Mouse (Mus musculus) hindbrain, embryonic 14.5 days (tissue): ENCODE data around the gene Morc1. TPM values are rescaled to one million over a fixed set of nuclear protein-coding genes. Genes with fewer than 3 reads are reported as not detected.

Source experiments
- ATAC-seq: fragments of 200-750 bp; cut with Nextera tagmentation; 2 replicates; pipeline ENCODE4 v1.8.0; 2017; ENCODE audit warnings: moderate number of reproducible peaks, mild to moderate bottlenecking, moderate TSS enrichment, moderate library complexity; ENCODE audit not compliant: low FRiP score
- DNase-seq: peaks from one replicate; pipeline ENCODE4 v3.0.0-alpha.2; 2015; ENCODE audit warnings: low spot score
- H3K27ac ChIP-seq: fragments of 300-500 bp; sonication (generic); 2 replicates; pipeline ENCODE4 v1.5.1; 2014; ENCODE audit warnings: mild to moderate bottlenecking, moderate library complexity
- H3K27me3 ChIP-seq: fragments of 300-500 bp; sonication (generic); 2 replicates; pipeline ENCODE4 v1.6.1; 2014; ENCODE audit warnings: mild to moderate bottlenecking, low read length, mixed read lengths; ENCODE audit not compliant: control insufficient read depth, insufficient read depth
- H3K36me3 ChIP-seq: fragments of 300-500 bp; sonication (generic); replicated peaks from 2 replicates; pipeline ENCODE4 v1.6.1; 2014; ENCODE audit not compliant: control insufficient read depth, insufficient read depth
- H3K4me1 ChIP-seq: fragments of 300-500 bp; sonication (generic); replicated peaks from 2 replicates; pipeline ENCODE4 v1.6.1; 2014; ENCODE audit warnings: antibody characterized with exemption, low read length, mixed read lengths; ENCODE audit not compliant: control insufficient read depth, insufficient read depth
- H3K4me2 ChIP-seq: fragments of 300-500 bp; sonication (generic); replicated peaks from 2 replicates; pipeline ENCODE4 v1.6.1; 2014; ENCODE audit warnings: mild to moderate bottlenecking, moderate library complexity
- H3K4me3 ChIP-seq: fragments of 300-500 bp; sonication (generic); replicated peaks from 2 replicates; pipeline ENCODE4 v1.5.1; 2014; ENCODE audit warnings: mild to moderate bottlenecking, low read length
- H3K9ac ChIP-seq: fragments of 300-500 bp; sonication (generic); 2 replicates; pipeline ENCODE4 v1.6.1; 2014
- H3K9me3 ChIP-seq: fragments of 300-500 bp; sonication (generic); 2 replicates; pipeline ENCODE4 v1.6.1; 2016; ENCODE audit warnings: low read length; ENCODE audit not compliant: control insufficient read depth
- WGBS: fragments of 180-500 bp; shearing (Covaris S2); extraction: QIAGEN DNeasy Blood & Tissue Kit; methylation state at CpG from one replicate; pipeline ENCODE4 v1.1.7; 2014; 5-methylcytosine and 5-hydroxymethylcytosine counted together
- polyA plus RNA-seq: library from polyadenylated mRNA; unstranded; fragments of >200 nt; fragmentation: Nextera tagmentation; extraction: Ambion mirVana; gene quantifications from 2 replicates; pipeline ENCODE4 v1.2.1, GENCODE M21; 2014

Gene Morc1
- polyA plus RNA-seq, 1 experiment from 2014 or later = 0.15 TPM

DNA sequence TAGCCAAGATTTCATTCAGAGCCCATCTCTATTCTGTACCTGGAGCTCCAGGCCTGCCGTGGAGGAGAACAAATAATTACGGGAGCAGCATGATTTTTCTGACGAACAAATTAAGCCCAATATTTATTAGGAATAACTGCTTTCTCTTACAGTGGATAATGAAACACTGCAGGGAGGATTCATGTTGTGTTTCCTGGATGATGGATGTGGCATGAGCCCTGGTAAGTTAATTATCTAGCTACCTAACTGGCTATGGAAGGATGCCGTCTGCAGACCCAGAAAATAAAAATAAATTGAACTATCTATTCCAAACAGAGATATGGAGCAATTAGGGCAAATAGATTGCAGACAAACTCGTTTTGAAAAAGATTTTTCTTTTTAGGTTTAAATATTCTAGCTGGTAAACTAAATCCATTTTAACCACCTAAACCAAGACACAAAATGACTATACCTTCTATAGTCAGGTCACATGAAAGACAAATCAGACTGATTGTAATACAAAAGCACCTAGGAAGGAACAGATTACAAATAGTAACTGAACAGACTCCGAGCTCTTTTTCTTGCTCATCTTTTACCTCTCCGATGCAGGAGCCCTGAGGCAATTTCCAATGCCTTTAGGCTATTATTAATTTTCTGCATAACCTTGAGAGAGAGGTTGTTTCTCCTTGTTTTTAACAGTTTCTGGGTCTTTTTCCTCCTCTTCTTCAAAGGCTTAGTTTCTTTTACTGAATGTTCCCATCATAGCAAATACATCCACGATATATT, 15.3 kb downstream of the Morc1 start:
- Histone ChIP-seq H3K4me2 (no peak overlapping the region), H3K9me3 (no peaks in the 10 kb centered on the region), H3K27ac (0 out of 2 replicates have a peak overlapping the region, but pooled peaks have one; percentile 26), H3K27me3 (no peaks in the 10 kb centered on the region), H3K4me1 (no peaks in the 10 kb centered on the region), H3K4me3 (no peak overlapping the region), H3K9ac (no peak overlapping the region), H3K36me3 (no peaks in the 10 kb centered on the region)
- peak; percentile 30 for DNase-seq
- WGBS = 60% methylated on average over 8 of the region's 8 CpGs
- peak; percentile 64; the same call in 1 of the 2 replicates for ATAC-seq

DNA sequence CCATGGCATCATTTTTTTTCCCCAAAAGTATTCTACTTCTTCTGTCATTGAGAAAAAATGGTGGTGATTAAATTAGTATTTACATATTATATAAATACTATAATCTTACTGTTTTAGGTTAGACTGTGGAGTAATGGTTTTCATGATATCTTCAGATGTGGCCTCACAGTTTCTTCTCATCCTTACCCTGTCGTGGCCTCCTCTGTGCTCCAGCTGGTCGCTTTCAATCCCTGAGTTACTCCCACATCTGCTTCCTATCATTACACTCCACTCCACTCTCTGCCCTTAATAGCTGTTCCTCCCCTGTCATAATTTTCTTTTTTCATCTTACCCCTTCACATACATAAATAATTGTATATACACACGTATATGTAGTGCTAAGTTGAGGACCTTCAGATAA, 22.2 kb downstream of the Morc1 start:
- Histone ChIP-seq H3K9me3 (peaks cover 13% of the 10 kb centered on the region), H3K4me2 (no peak overlapping the region), H3K4me1 (no peaks in the 10 kb centered on the region), H3K36me3 (no peaks in the 10 kb centered on the region), H3K4me3 (no peak overlapping the region), H3K27me3 (no peaks in the 10 kb centered on the region), H3K27ac (no peak overlapping the region), H3K9ac (no peak overlapping the region)
- ATAC-seq (no peak), DNase-seq (no peak)
- 83% methylated on average over 3 of the region's 3 CpGs for WGBS

DNA sequence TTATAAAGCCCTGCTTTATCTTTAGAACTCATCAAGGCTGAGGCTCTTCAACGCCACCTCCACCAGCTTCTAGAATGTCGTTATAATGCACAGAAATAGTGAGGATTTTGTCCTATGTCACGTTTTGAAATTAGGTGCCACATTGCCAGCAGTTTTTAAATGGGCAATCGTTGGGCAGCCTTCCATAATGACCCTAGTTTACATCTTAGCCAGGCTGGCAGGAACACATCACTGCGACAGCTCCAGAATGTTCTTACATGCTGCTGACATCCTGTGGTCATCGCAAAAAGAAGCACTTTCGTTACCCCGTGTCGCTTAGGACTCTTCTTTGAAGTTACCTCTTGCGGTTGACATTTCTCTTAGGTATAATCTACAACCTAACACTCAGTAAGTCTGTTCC, 42.4 kb downstream of the Morc1 start:
- 91% methylated on average over 10 of the region's 10 CpGs for WGBS
- no peak for DNase-seq
- no peaks in the 10 kb centered on the region for H3K27me3 ChIP-seq
- H3K4me3 ChIP-seq = no peak overlapping the region
- H3K27ac ChIP-seq = no peak overlapping the region
- H3K36me3 ChIP-seq = no peaks in the 10 kb centered on the region
- H3K9ac ChIP-seq = no peak overlapping the region
- no peak overlapping the region for H3K4me2 ChIP-seq
- no peaks in the 10 kb centered on the region for H3K4me1 ChIP-seq
- no peaks in the 10 kb centered on the region for H3K9me3 ChIP-seq
- ATAC-seq = no peak

DNA sequence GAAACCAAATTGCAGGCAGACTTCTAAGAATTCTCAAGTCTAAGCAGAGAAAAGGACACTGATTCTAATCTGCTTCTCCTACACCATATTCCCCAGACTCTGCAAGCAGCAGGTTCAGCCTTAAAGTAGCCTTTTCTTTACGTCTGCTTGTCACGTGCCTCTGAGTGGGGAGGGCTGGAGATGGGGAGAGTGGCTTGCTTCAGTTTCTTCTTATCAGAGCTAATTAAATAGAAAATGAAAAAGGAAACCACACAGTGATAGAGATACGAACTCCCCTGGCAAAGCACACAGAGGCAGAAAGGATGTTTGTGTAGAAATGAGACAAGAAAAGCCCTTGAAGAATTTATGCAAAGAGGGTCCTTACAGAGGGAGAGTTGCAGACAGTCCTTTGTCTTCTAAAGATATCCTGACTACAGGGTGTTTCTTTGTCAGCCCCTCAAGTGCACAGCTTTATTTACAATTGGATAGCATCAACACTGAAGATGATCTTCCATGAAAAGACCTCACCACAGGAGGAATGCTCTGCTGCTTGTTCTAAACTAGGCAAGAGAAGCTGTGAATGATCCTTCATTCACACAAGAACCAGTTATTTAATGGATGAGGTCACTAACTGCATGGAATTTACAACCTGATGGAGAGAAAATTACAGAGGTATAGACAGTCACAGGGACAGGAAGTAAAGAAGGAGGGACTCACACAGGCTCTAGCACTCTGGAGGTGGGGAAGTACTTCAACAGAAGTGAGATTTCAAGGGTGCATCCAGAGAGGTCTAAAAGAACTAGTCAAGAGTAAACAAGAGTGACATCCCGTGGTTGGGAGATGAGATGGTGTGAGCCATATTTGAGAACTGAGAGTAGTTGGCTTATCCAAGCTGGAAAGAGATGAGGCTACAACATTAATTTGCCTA, 44.1 kb downstream of the Morc1 start:
- H3K4me2 ChIP-seq = no peak overlapping the region
- WGBS = 31% methylated on average over 4 of the region's 4 CpGs
- H3K4me3 ChIP-seq = no peak overlapping the region
- H3K9me3 ChIP-seq = no peaks in the 10 kb centered on the region
- peak overlapping the region; percentile 12; the same call in 1 of the 2 replicates for H3K27ac ChIP-seq
- ATAC-seq (peak; percentile 31; the same call in 1 of the 2 replicates), DNase-seq (no peak)
- no peaks in the 10 kb centered on the region for H3K4me1 ChIP-seq
- H3K9ac ChIP-seq = no peak overlapping the region
- H3K36me3 ChIP-seq = no peaks in the 10 kb centered on the region
- no peaks in the 10 kb centered on the region for H3K27me3 ChIP-seq

DNA sequence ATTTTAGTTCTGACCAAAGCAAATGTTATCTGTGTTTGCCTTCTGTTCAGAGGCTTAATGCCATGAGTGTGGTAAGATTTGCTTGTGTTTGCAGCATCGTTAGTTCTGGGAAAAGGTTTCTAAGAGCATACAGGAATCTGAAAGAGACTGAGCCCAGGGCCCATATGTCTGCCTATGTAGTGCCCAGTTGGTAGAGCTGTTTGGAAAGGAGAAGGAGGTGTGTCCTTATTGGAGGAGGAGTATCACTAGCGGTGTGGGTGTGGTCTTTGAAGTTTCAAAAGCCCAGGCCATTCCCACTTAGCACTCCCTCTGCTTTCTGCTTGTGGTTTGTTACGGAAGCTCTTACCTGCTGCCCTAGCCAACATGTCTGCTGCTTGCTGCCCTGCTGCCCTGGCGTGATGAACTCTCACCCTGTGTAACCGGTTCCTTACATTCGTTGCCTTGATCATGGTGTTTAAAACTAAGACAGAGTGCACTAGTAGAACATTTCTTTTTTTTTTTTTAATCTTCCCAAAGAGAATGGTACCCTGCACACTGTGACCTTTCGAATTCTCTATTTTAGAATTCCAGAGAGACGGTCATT, 48.3 kb downstream of the Morc1 start:
- Histone ChIP-seq H3K27ac (no peak overlapping the region), H3K4me3 (no peak overlapping the region), H3K9ac (no peak overlapping the region), H3K4me2 (no peak overlapping the region), H3K27me3 (no peaks in the 10 kb centered on the region), H3K36me3 (no peaks in the 10 kb centered on the region), H3K9me3 (no peaks in the 10 kb centered on the region), H3K4me1 (no peaks in the 10 kb centered on the region)
- WGBS = 85% methylated on average over 8 of the region's 8 CpGs
- ATAC-seq = no peak
- no peak for DNase-seq

DNA sequence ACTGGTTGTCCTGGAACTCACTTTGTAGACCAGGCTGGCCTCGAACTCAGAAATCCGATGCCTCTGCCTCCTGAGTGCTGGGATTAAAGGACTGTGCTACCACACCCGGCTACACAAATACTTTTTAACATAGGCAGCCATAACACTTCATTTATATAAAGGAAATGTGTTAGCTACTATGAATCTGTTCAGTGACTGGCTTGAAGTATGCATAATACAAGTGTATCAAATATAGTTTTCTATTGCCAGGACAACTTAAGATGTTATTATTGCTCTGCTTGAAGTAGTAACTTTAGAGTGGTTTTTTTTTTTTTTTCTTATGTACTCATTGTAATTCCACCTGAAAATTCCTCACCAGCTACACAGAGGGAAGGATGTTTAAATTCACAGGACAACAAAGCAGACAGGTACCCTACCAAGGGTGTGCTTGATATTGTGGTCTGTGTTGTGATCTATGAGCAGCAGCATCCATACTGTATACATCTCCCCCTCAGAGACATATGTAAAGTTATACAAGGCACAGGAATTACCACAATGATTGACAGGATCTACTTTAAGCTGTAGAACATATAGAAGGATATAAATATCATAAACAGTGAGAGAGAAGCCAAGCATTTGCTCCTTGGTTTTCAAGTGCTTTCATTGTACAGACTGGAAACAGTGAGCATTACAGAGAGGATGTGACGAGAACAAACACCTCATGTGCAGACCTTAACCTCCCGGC, 85.9 kb downstream of the Morc1 start:
- 90% methylated on average over 5 of the region's 5 CpGs for WGBS
- Histone ChIP-seq H3K4me2 (no peak overlapping the region), H3K36me3 (no peaks in the 10 kb centered on the region), H3K4me3 (no peak overlapping the region), H3K9me3 (no peaks in the 10 kb centered on the region), H3K27me3 (no peaks in the 10 kb centered on the region), H3K9ac (no peak overlapping the region), H3K27ac (no peak overlapping the region), H3K4me1 (no peaks in the 10 kb centered on the region)
- ATAC-seq = no peak
- no peak for DNase-seq

DNA sequence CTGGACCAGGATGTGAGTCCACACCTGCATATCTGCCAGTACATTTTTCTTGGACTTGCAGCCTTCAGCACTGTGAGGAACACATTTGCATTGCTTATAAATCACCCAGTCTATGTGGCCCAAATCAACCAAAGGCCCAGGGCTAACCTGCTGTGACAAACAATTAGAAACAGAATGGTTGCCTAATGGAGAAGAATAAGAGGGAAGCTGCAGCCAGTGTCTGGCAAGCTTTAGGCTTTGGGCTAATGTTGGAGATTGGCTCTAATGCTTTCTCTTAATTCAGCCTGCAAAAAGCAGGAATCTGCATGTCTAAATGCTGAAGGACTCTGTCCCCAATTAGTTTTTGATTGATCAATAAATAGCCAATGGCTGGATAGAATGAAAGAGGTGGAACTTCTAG, 88.5 kb downstream of the Morc1 start:
- Histone ChIP-seq H3K4me2 (no peak overlapping the region), H3K4me1 (no peaks in the 10 kb centered on the region), H3K36me3 (no peaks in the 10 kb centered on the region), H3K9ac (no peak overlapping the region), H3K27ac (no peak overlapping the region), H3K4me3 (no peak overlapping the region), H3K9me3 (no peaks in the 10 kb centered on the region), H3K27me3 (no peaks in the 10 kb centered on the region)
- ATAC-seq = no peak
- no peak for DNase-seq

DNA sequence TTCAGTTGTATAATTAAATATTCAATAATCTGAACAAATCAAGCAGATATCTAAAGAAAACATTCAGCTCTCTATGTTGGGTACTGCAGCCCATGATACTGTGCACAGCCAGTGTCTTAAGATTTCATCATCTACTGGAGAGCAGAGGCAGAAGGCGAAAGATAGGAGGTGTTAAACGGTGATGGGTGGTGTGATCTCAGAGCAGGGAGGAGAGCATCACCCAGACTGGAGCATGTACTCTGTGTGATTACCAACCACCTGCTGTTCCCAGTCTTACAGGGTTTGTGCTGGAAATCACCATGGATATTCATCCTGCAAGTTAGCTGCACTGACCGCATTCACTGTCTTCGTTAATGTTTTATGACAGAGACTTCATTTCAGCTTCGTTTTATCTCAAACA, 106.1 kb downstream of the Morc1 start:
- no peaks in the 10 kb centered on the region for H3K36me3 ChIP-seq
- H3K4me1 ChIP-seq = no peaks in the 10 kb centered on the region
- H3K27ac ChIP-seq = no peak overlapping the region
- ATAC-seq (no peak), DNase-seq (no peak)
- no peaks in the 10 kb centered on the region for H3K9me3 ChIP-seq
- H3K4me2 ChIP-seq = no peak overlapping the region
- no peak overlapping the region for H3K4me3 ChIP-seq
- H3K27me3 ChIP-seq = no peaks in the 10 kb centered on the region
- no peak overlapping the region for H3K9ac ChIP-seq
- WGBS = 88% methylated on average over 5 of the region's 5 CpGs
